Mouse (Mus musculus) hindbrain, embryonic 15.5 days (tissue): ENCODE measurements around the gene Ispd. TPM values are rescaled to one million over a fixed set of nuclear protein-coding genes. Genes with fewer than 3 reads are reported as not detected.

ENCODE experiments used
- ATAC-seq: fragments of 200-750 bp; cut with Nextera tagmentation; 2 replicates; pipeline ENCODE4 v1.8.0; 2017; ENCODE audit warnings: low read depth, moderate number of reproducible peaks, moderate TSS enrichment; ENCODE audit not compliant: low FRiP score
- H3K27ac ChIP-seq: fragments of 300-500 bp; sonication (generic); replicated peaks from 2 replicates; pipeline ENCODE4 v1.5.1; 2015; ENCODE audit warnings: mild to moderate bottlenecking, inconsistent platforms
- H3K27me3 ChIP-seq: fragments of 300-500 bp; sonication (generic); 2 replicates; pipeline ENCODE4 v1.6.1; 2015; ENCODE audit warnings: control low read depth, inconsistent platforms
- H3K36me3 ChIP-seq: fragments of 300-500 bp; sonication (generic); 2 replicates; pipeline ENCODE4 v1.6.1; 2015; ENCODE audit warnings: control low read depth, inconsistent platforms
- H3K4me1 ChIP-seq: fragments of 300-500 bp; sonication (generic); replicated peaks from 2 replicates; pipeline ENCODE4 v1.6.1; 2015; ENCODE audit warnings: control low read depth, inconsistent platforms
- H3K4me2 ChIP-seq: fragments of 300-500 bp; sonication (generic); 2 replicates; pipeline ENCODE4 v1.6.1; 2015; ENCODE audit warnings: moderate library complexity, mild to moderate bottlenecking, inconsistent platforms
- H3K4me3 ChIP-seq: fragments of 300-500 bp; sonication (generic); 2 replicates; pipeline ENCODE4 v1.5.1; 2015; ENCODE audit warnings: mild to moderate bottlenecking, inconsistent platforms
- H3K9ac ChIP-seq: fragments of 300-500 bp; sonication (generic); 2 replicates; pipeline ENCODE4 v1.6.1; 2015; ENCODE audit warnings: inconsistent platforms
- H3K9me3 ChIP-seq: fragments of 300-500 bp; sonication (generic); 2 replicates; pipeline ENCODE4 v1.6.1; 2016; ENCODE audit warnings: control low read depth, inconsistent platforms
- WGBS: fragments of 180-500 bp; shearing (Covaris S2); methylation state at CpG from one replicate; pipeline ENCODE4 v1.1.7; 2015; 5-methylcytosine and 5-hydroxymethylcytosine counted together
- polyA plus RNA-seq: library from polyadenylated mRNA; unstranded; fragments of >200 nt; fragmentation: Nextera tagmentation; extraction: Ambion mirVana; gene quantifications from 2 replicates; pipeline ENCODE4 v1.2.1, GENCODE M21; 2015

Gene Ispd
- polyA plus RNA-seq, 1 experiment from 2014 or later: 13.9 TPM

- 84% methylated on average over 4 of the region's 4 CpGs for WGBS
- H3K27ac ChIP-seq: no peak overlapping the region
- no peak overlapping the region for H3K4me2 ChIP-seq
- H3K9me3 ChIP-seq: no peaks in the 10 kb centered on the region
- H3K9ac ChIP-seq: no peak overlapping the region
- no peaks in the 10 kb centered on the region for H3K4me1 ChIP-seq
- H3K4me3 ChIP-seq: no peak overlapping the region
- H3K27me3 ChIP-seq: no peaks in the 10 kb centered on the region
- no peaks in the 10 kb centered on the region for H3K36me3 ChIP-seq
- ATAC-seq: no peak
Measured at GRCm38 (mm10) chr12:36475269-36475668, 94.0 kb downstream of the Ispd start.

DNA sequence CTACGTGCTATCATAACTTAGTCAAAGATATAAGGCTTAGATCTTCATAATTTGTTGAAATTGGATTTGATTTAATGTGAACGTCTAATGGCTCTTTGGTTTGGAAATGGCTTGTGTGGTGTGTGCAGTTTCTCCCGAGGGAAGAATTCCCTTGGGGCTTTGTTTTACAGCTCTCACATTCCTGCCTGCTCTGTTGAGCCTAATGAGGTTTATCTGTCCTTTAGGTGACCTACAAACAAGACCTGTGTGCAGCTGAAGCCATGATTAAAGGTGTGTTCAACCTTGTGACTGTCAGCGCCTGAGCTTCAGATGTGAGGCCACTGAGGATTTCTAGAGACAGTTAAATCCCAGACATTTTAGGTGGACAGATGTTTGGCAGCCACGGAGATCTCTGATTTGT, 95.2 kb downstream of the Ispd start:
- Histone ChIP-seq H3K4me3 (no peak overlapping the region), H3K9me3 (no peaks in the 10 kb centered on the region), H3K4me2 (no peak overlapping the region), H3K36me3 (no peaks in the 10 kb centered on the region), H3K27ac (no peak overlapping the region), H3K9ac (no peak overlapping the region), H3K27me3 (no peaks in the 10 kb centered on the region), H3K4me1 (no peaks in the 10 kb centered on the region)
- no peak for ATAC-seq
- 71% methylated on average over 5 of the region's 5 CpGs for WGBS

DNA sequence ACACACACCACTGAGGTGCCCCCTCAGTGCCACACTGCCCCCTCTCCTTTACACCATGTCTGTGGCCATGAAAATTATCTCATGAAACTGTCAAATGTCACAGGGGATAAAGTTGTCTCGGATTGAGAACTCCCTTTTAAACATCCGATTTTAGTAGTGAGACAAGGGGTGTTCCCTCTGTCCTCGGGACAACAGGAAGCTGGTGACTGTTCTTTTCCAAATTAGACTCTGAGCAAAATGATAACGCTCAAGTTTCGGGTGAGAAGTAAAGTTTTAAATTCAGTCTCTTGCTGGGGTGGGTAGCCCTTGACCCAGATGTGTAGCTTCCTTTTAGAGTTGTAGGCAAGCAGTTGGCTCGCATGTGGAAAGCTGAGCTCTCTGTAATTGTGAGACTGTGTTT, 96.3 kb downstream of the Ispd start:
- H3K9me3 ChIP-seq: no peaks in the 10 kb centered on the region
- no peak overlapping the region for H3K4me3 ChIP-seq
- H3K27me3 ChIP-seq: no peaks in the 10 kb centered on the region
- no peak overlapping the region for H3K4me2 ChIP-seq
- no peaks in the 10 kb centered on the region for H3K4me1 ChIP-seq
- H3K36me3 ChIP-seq: no peaks in the 10 kb centered on the region
- H3K9ac ChIP-seq: no peak overlapping the region
- H3K27ac ChIP-seq: no peak overlapping the region
- ATAC-seq: no peak
- 79% methylated on average over 6 of the region's 6 CpGs for WGBS

DNA sequence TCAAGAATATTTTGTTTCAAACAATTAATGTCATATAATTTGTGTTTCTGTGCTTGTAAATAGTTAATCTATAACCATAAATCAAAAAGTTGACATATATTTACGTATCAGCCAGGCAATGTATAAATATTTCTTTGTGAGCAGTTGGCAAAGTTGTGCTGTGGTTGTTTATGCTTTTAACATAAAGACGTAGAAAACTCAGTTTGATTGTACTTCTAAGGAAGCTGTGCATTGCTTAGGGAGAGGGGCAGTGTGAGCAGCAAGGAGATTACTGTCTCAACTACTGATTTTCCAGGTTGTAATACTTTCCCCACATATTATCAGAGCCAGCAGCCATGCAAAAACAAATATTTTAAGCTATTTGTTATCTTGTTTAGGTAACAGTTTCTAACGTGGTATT, 96.7 kb downstream of the Ispd start:
- no peak overlapping the region for H3K9ac ChIP-seq
- ATAC-seq: no peak
- WGBS: 86% methylated on average over 3 of the region's 3 CpGs
- no peaks in the 10 kb centered on the region for H3K4me1 ChIP-seq
- no peak overlapping the region for H3K27ac ChIP-seq
- no peak overlapping the region for H3K4me2 ChIP-seq
- no peaks in the 10 kb centered on the region for H3K36me3 ChIP-seq
- no peaks in the 10 kb centered on the region for H3K27me3 ChIP-seq
- no peak overlapping the region for H3K4me3 ChIP-seq
- H3K9me3 ChIP-seq: no peaks in the 10 kb centered on the region

- H3K36me3 ChIP-seq: no peaks in the 10 kb centered on the region
- no peak overlapping the region for H3K4me3 ChIP-seq
- no peaks in the 10 kb centered on the region for H3K9me3 ChIP-seq
- no peaks in the 10 kb centered on the region for H3K27me3 ChIP-seq
- no peaks in the 10 kb centered on the region for H3K4me1 ChIP-seq
- no peak overlapping the region for H3K27ac ChIP-seq
- H3K9ac ChIP-seq: no peak overlapping the region
- no peak for ATAC-seq
- WGBS: 92% methylated on average over 3 of the region's 3 CpGs
- no peak overlapping the region for H3K4me2 ChIP-seq
Measured at GRCm38 (mm10) chr12:36481742-36482141, 100.5 kb downstream of the Ispd start.

DNA sequence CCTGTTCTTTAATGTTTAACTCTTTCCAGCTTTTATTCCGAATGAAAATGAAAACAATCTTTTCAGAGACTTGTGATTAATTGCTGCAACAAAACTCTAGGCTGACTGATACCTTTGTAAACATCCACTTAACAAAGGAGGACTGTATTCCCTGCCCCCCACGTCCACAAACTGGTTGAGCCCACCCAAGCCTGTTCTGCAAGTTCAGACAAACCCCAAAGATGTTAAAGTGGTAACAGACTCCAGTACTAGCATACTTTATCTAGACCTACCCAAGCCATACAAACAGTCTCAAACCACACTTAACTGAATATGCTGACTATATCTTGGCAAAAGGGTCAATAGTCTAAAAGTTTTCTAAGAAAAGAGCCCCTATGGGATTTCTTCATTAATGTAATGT, 102.1 kb downstream of the Ispd start:
- ATAC-seq: no peak
- H3K9ac ChIP-seq: no peak overlapping the region
- H3K4me3 ChIP-seq: no peak overlapping the region
- no peak overlapping the region for H3K4me2 ChIP-seq
- no peaks in the 10 kb centered on the region for H3K36me3 ChIP-seq
- H3K27ac ChIP-seq: no peak overlapping the region
- no peaks in the 10 kb centered on the region for H3K9me3 ChIP-seq
- 43% methylated on average over 2 of the region's 2 CpGs for WGBS
- no peaks in the 10 kb centered on the region for H3K27me3 ChIP-seq
- no peaks in the 10 kb centered on the region for H3K4me1 ChIP-seq

GRCm38 (mm10) chr12:36497565-36497964, 116.3 kb downstream of the Ispd start:
- H3K4me2 ChIP-seq: no peak overlapping the region
- no peak for ATAC-seq
- H3K9me3 ChIP-seq: no peaks in the 10 kb centered on the region
- H3K27ac ChIP-seq: no peak overlapping the region
- no peaks in the 10 kb centered on the region for H3K4me1 ChIP-seq
- H3K9ac ChIP-seq: no peak overlapping the region
- no peaks in the 10 kb centered on the region for H3K36me3 ChIP-seq
- H3K4me3 ChIP-seq: no peak overlapping the region
- H3K27me3 ChIP-seq: no peaks in the 10 kb centered on the region
- 88% methylated on average over 3 of the region's 3 CpGs for whole genome bisulfite sequencing

DNA sequence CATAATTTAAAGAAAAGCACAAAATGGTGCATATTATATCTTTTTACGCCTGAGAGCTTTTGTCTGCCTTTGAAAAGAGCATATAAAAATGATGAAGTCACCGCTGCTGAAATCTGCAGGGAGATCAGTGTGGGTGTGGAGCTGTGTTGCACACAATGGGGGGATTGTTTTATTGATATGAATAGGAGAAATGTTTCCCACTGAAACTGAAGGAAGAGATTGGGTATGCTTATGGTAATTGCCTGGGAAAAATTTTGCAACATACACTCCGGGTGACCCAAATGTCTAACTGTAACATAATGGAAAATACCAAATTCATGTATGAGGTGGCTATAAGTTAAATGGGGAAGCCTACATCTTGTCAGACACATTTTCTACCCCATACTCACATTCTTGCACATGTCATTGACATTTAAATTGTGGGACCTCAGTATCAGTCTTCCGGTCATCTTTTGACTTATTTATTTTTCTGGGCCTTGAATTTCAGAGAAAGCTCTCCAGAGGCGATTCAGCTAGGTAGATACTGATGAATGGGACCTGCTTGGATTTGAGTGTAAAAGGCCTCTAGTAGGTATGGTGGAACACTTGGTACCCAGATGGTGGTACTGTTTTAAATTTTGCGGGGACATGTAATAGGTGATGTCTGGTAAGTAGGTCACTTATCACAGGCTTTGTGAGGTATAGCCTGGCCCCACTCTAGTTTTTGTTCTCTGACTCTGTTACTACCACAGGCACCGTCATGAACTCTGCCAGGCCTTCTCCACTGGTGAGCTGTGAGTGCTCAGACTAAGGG, 126.1 kb downstream of the Ispd start:
- Histone ChIP-seq H3K27ac (0 out of 2 replicates have a peak overlapping the region, but pooled peaks have one; percentile 2), H3K4me3 (no peak overlapping the region), H3K4me2 (no peak overlapping the region), H3K27me3 (no peaks in the 10 kb centered on the region), H3K4me1 (no peaks in the 10 kb centered on the region), H3K9ac (no peak overlapping the region), H3K36me3 (no peaks in the 10 kb centered on the region), H3K9me3 (no peaks in the 10 kb centered on the region)
- ATAC-seq: no peak
- WGBS: 63% methylated on average over 7 of the region's 7 CpGs

DNA sequence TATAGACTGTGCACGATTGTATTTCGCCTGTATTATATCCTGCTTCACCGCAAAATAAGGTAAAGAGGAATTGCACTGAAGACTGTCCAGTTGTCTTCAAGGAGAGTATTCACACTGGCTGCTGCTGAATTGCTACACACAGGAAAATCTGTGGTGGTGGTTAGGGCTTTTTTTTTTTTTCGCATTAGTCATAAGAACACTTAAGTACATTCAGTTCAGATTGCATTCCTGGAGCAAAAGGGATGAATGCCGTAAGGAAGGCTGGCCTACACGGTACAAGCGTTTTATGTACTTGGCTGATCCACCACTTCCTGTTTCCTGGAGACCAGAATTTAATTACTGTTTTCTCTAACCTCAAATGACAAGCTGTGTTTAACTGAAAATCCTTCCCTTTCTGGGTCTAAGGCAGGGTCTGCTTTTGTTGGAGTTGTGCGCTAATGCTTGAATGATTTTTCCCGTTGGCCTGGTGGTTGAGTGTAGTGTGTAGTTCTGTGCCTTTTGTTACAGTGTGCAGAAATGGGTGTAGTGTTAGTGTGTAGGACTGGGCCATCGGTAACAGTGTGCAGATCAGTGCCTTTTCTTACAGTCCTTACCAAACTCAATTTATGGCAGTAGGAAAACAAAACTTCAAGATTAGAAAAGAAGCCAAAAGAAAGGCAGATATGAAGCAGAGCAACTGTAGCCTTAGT, 128.8 kb downstream of the Ispd start:
- WGBS: 87% methylated on average over 10 of the region's 10 CpGs
- Histone ChIP-seq H3K4me3 (no peak overlapping the region), H3K27ac (no peak overlapping the region), H3K4me2 (no peak overlapping the region), H3K9me3 (no peaks in the 10 kb centered on the region), H3K27me3 (no peaks in the 10 kb centered on the region), H3K36me3 (no peaks in the 10 kb centered on the region), H3K9ac (no peak overlapping the region), H3K4me1 (no peaks in the 10 kb centered on the region)
- ATAC-seq: no peak

- H3K27ac ChIP-seq: no peak overlapping the region
- H3K9me3 ChIP-seq: no peaks in the 10 kb centered on the region
- no peaks in the 10 kb centered on the region for H3K36me3 ChIP-seq
- WGBS: 82% methylated on average over 2 of the region's 2 CpGs
- no peak for ATAC-seq
- H3K27me3 ChIP-seq: no peaks in the 10 kb centered on the region
- no peak overlapping the region for H3K4me2 ChIP-seq
- H3K4me3 ChIP-seq: no peak overlapping the region
- no peak overlapping the region for H3K9ac ChIP-seq
- no peaks in the 10 kb centered on the region for H3K4me1 ChIP-seq
Measured at GRCm38 (mm10) chr12:36521774-36522173, 140.5 kb downstream of the Ispd start.

DNA sequence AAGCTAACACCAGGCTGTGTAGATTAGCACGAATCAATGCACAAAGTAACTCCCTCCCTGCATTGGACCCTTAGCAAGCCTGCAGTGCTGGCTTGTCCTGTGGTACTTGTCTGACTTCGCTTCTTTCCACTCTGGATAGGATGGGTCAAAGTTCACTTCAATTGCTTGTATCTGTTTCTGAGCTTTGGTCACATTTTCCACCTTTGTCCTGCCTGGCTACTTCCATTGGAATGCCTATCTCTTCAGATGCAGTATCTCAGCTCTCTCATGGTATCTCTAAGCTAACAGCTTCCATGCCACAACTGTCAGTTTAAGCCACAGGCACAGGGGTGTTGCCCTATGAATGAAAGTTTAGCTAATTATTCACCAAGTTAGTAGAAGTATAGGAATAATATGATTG, 142.3 kb downstream of the Ispd start:
- Histone ChIP-seq H3K4me3 (no peak overlapping the region), H3K4me2 (no peak overlapping the region), H3K9me3 (no peaks in the 10 kb centered on the region), H3K9ac (no peak overlapping the region), H3K27ac (no peak overlapping the region), H3K36me3 (no peaks in the 10 kb centered on the region), H3K27me3 (no peaks in the 10 kb centered on the region), H3K4me1 (no peaks in the 10 kb centered on the region)
- 91% methylated on average over 2 of the region's 2 CpGs for WGBS
- no peak for ATAC-seq

- Histone ChIP-seq H3K4me1 (no peaks in the 10 kb centered on the region), H3K4me3 (no peak overlapping the region), H3K4me2 (no peak overlapping the region), H3K27me3 (no peaks in the 10 kb centered on the region), H3K36me3 (no peaks in the 10 kb centered on the region), H3K9me3 (no peaks in the 10 kb centered on the region), H3K27ac (no peak overlapping the region), H3K9ac (no peak overlapping the region)
- ATAC-seq: no peak
- WGBS: 76% methylated on average over 2 of the region's 2 CpGs
Measured at GRCm38 (mm10) chr12:36530920-36531319, 149.7 kb downstream of the Ispd start.
